Mouse (Mus musculus) kidney, adult 2 months (tissue): ENCODE measurements around the gene Exoc6b.

Source experiments
- CTCF ChIP-seq: fragments of 200-500 bp; conservative IDR thresholded peaks from 2 replicates; pipeline ENCODE4 v1.5.1; 2011; ENCODE audit warnings: low read depth, mild to moderate bottlenecking, control low read depth, low read length, moderate library complexity, mixed read lengths; ENCODE audit not compliant: insufficient read depth, insufficient read length
- POLR2A ChIP-seq: fragments of 200-500 bp; IDR thresholded peaks from one replicate; pipeline ENCODE4 v1.6.1; 2011; ENCODE audit warnings: low read depth, low read length, control low read depth

- TF ChIP-seq CTCF (no peak), POLR2A (no peak)
Observed at GRCm38 (mm10) chr6:84968531-84968930, 100.8 kb downstream of the Exoc6b start.
